Mouse (Mus musculus): ENCODE data around the gene Ttn. TPM values are rescaled to one million over a fixed set of nuclear protein-coding genes. Genes with fewer than 3 reads are reported as not detected.

Ttn gene
- polyA plus RNA-seq, 1 experiment from 2014 or later, result 0.22 TPM

DNA sequence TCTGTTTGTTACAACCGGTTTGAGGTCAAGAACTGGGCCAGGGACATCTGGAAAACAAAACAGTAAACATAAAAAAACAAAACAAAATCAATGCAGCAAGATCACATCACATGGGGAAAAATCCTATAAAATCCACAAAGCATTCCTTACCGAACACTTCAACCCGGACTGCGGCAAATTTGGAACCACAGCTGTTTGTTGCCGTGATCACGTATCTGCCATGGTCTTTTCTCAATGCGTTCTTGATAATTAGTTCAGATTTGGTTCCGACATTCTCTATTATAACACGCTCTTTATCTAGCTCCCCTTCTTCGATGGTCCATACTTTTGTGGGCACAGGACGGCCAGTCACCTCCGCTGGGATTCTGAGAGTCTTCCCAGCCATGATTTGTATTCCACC is 198.2 kb downstream of the Ttn start:
- ATAC-seq, result no peak
- Histone ChIP-seq H3K4me1 (replicated peaks; ENCODE audit: control insufficient read depth, insufficient read depth, low read length) (no peaks in the 10 kb centered on the region), H3K4me2 (ENCODE audit: low read length) (no peak overlapping the region), H3K4me3 (replicated peaks; ENCODE audit: low read length) (no peak overlapping the region), H3K9ac (replicated peaks; ENCODE audit: low read depth, low read length) (no peak overlapping the region), H3K27me3 (replicated peaks; ENCODE audit: control insufficient read depth, insufficient read depth, low read length) (no peaks in the 10 kb centered on the region), H3K27ac (ENCODE audit: low read length) (no peak overlapping the region), H3K9me3 (ENCODE audit: control insufficient read depth, low read length) (no peaks in the 10 kb centered on the region), H3K36me3 (ENCODE audit: control insufficient read depth, insufficient read depth) (no peaks in the 10 kb centered on the region)
- 96% methylated on average over 12 of the region's 12 CpGs for WGBS

DNA sequence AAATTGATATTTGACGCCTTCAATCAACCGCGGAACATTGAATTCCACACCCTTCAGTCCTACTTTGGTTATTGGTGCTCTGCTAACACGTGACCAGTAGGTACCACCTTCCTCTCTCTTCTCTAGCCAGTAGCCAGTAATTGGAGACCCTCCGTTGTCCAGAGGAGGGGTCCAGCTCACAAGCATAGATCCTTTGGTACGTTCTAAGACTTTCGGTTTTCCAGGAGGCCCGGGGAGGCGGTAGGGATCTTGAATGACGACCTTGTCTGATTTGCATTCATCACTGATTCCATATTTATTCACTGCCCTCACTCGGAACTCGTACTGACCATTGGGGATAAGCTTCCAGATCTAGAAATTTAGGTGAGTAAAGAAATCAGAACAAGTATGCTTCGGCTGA is 201.6 kb downstream of the Ttn start:
- no peaks in the 10 kb centered on the region for H3K36me3 ChIP-seq (ENCODE audit: control insufficient read depth, insufficient read depth)
- no peaks in the 10 kb centered on the region for H3K27me3 ChIP-seq (replicated peaks; ENCODE audit: control insufficient read depth, insufficient read depth, low read length)
- WGBS, result 92% methylated on average over 13 of the region's 13 CpGs
- no peak overlapping the region for H3K9ac ChIP-seq (replicated peaks; ENCODE audit: low read depth, low read length)
- no peak for ATAC-seq
- no peaks in the 10 kb centered on the region for H3K4me1 ChIP-seq (replicated peaks; ENCODE audit: control insufficient read depth, insufficient read depth, low read length)
- H3K27ac ChIP-seq (ENCODE audit: low read length), result no peak overlapping the region
- no peak overlapping the region for H3K4me2 ChIP-seq (ENCODE audit: low read length)
- no peaks in the 10 kb centered on the region for H3K9me3 ChIP-seq (ENCODE audit: control insufficient read depth, low read length)
- no peak overlapping the region for H3K4me3 ChIP-seq (replicated peaks; ENCODE audit: low read length)

DNA sequence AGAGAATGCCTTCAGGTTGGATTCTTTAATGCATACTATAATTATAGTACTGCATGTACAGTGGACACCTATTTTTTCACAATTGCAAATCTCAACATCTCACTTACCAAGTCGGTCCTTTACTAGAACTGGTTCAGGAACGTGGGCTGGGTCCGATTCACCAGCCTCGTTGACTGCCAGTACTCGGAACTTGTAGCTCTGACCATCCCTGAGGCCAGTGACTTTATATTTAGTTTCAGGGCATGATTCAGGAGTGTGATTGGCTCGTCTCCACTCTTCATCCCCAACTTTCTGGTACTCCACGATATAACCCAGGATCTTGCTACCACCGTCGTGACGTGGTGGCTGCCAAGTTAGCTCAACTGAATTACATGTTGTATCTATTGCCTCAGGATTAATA is 212.5 kb downstream of the Ttn start:
- Histone ChIP-seq H3K27ac (ENCODE audit: low read length) (no peak overlapping the region), H3K4me1 (replicated peaks; ENCODE audit: control insufficient read depth, insufficient read depth, low read length) (no peaks in the 10 kb centered on the region), H3K4me2 (ENCODE audit: low read length) (no peak overlapping the region), H3K27me3 (replicated peaks; ENCODE audit: control insufficient read depth, insufficient read depth, low read length) (no peaks in the 10 kb centered on the region), H3K9ac (replicated peaks; ENCODE audit: low read depth, low read length) (no peak overlapping the region), H3K4me3 (replicated peaks; ENCODE audit: low read length) (no peak overlapping the region), H3K9me3 (ENCODE audit: control insufficient read depth, low read length) (peaks cover 3% of the 10 kb centered on the region), H3K36me3 (ENCODE audit: control insufficient read depth, insufficient read depth) (no peaks in the 10 kb centered on the region)
- 94% methylated on average over 10 of the region's 10 CpGs for WGBS
- ATAC-seq, result no peak

DNA sequence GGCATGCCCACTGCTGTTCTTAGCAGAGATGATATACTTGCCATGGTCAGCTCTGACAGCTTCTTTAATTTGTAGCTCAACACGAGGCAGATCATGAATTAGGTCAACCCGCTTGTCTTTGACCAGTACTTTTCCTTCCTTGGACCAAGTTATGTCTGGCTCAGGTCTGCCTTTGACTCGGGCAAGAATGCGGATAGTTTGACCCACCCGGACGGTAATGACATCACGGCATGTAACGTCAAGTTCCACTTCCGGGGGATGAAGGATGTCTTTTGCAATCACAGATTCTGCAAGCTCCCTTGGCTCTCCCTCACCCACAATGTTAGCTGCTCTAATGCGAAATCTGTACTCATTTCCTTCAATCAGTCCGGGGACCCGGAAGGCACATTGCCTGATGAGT is 215.1 kb downstream of the Ttn start:
- ATAC-seq, result no peak
- Histone ChIP-seq H3K4me3 (replicated peaks; ENCODE audit: low read length) (no peak overlapping the region), H3K4me2 (ENCODE audit: low read length) (no peak overlapping the region), H3K9ac (replicated peaks; ENCODE audit: low read depth, low read length) (no peak overlapping the region), H3K4me1 (replicated peaks; ENCODE audit: control insufficient read depth, insufficient read depth, low read length) (no peaks in the 10 kb centered on the region), H3K27ac (ENCODE audit: low read length) (no peak overlapping the region), H3K9me3 (ENCODE audit: control insufficient read depth, low read length) (peaks cover 3% of the 10 kb centered on the region), H3K36me3 (ENCODE audit: control insufficient read depth, insufficient read depth) (no peaks in the 10 kb centered on the region), H3K27me3 (replicated peaks; ENCODE audit: control insufficient read depth, insufficient read depth, low read length) (no peaks in the 10 kb centered on the region)
- 95% methylated on average over 12 of the region's 12 CpGs for WGBS

DNA sequence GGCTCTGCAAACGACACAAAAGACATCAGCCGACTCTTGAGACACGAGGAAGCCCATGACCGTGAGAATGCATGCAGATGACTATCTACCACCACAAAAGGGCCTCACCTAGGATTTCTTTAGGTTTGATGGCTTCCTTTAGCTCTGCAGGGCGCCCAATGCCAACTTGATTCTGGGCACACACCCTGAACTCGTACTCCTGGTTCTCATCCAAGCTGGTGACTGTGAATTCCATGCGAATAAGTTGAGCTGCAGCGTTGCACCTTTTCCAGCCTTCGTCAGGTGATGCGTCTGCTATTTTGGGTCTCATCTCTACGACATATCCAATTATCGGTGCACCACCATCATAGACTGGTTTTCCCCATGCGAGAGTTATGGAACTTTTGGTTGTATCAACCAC is 217.8 kb downstream of the Ttn start:
- Histone ChIP-seq H3K4me2 (ENCODE audit: low read length) (no peak overlapping the region), H3K4me1 (replicated peaks; ENCODE audit: control insufficient read depth, insufficient read depth, low read length) (no peaks in the 10 kb centered on the region), H3K27ac (ENCODE audit: low read length) (no peak overlapping the region), H3K9me3 (ENCODE audit: control insufficient read depth, low read length) (peaks cover 5% of the 10 kb centered on the region), H3K36me3 (ENCODE audit: control insufficient read depth, insufficient read depth) (no peaks in the 10 kb centered on the region), H3K4me3 (replicated peaks; ENCODE audit: low read length) (no peak overlapping the region), H3K9ac (replicated peaks; ENCODE audit: low read depth, low read length) (no peak overlapping the region), H3K27me3 (replicated peaks; ENCODE audit: control insufficient read depth, insufficient read depth, low read length) (no peaks in the 10 kb centered on the region)
- no peak for ATAC-seq
- WGBS, result 93% methylated on average over 13 of the region's 13 CpGs

DNA sequence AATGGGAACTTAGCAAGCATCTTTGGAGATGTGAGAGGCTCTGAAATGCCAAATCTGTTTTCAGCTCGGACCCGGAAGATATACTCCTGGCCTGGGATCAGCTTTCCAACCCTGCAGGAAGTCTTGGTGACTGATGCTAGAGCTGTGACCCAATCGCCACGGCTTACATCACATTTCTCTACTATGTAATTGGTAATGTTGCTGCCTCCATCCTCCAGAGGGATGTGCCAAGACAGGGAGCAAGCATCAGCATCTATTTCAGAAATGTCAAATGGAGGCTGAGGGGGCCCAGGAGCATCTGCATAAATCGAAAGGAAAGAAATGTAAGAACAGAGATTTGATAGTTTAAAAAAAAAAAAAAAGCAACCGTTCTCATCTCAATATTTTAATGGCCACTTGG is 220.2 kb downstream of the Ttn start:
- Histone ChIP-seq H3K4me2 (ENCODE audit: low read length) (no peak overlapping the region), H3K4me1 (replicated peaks; ENCODE audit: control insufficient read depth, insufficient read depth, low read length) (no peaks in the 10 kb centered on the region), H3K9me3 (ENCODE audit: control insufficient read depth, low read length) (peaks cover 17% of the 10 kb centered on the region), H3K27me3 (replicated peaks; ENCODE audit: control insufficient read depth, insufficient read depth, low read length) (no peaks in the 10 kb centered on the region), H3K4me3 (replicated peaks; ENCODE audit: low read length) (no peak overlapping the region), H3K9ac (replicated peaks; ENCODE audit: low read depth, low read length) (no peak overlapping the region), H3K27ac (ENCODE audit: low read length) (no peak overlapping the region), H3K36me3 (ENCODE audit: control insufficient read depth, insufficient read depth) (no peaks in the 10 kb centered on the region)
- 95% methylated on average over 6 of the region's 6 CpGs for WGBS
- no peak for ATAC-seq

DNA sequence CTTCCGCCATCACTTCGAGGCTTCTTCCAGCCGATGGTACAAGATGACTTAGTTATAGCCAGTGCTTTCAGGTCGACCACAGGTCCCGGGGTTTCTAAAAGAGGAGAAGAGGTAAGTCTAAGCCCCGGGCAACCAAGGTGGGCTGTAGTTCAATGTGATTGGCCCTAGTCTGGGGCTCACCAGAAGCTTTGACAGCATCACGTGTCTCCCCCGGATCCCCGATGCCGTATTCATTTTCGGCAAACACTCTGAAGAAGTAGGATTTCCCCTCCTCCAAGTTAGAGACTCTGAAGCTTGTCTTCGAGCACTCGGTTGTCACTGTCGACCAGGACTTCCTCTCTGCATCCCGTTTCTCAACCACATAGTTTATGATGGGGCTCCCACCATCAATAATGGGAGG is 225.9 kb downstream of the Ttn start:
- Histone ChIP-seq H3K4me3 (replicated peaks; ENCODE audit: low read length) (no peak overlapping the region), H3K36me3 (ENCODE audit: control insufficient read depth, insufficient read depth) (no peaks in the 10 kb centered on the region), H3K27me3 (replicated peaks; ENCODE audit: control insufficient read depth, insufficient read depth, low read length) (no peaks in the 10 kb centered on the region), H3K27ac (ENCODE audit: low read length) (no peak overlapping the region), H3K9ac (replicated peaks; ENCODE audit: low read depth, low read length) (no peak overlapping the region), H3K4me1 (replicated peaks; ENCODE audit: control insufficient read depth, insufficient read depth, low read length) (no peaks in the 10 kb centered on the region), H3K9me3 (ENCODE audit: control insufficient read depth, low read length) (peaks cover 16% of the 10 kb centered on the region), H3K4me2 (ENCODE audit: low read length) (no peak overlapping the region)
- 97% methylated on average over 15 of the region's 15 CpGs for WGBS
- no peak for ATAC-seq

DNA sequence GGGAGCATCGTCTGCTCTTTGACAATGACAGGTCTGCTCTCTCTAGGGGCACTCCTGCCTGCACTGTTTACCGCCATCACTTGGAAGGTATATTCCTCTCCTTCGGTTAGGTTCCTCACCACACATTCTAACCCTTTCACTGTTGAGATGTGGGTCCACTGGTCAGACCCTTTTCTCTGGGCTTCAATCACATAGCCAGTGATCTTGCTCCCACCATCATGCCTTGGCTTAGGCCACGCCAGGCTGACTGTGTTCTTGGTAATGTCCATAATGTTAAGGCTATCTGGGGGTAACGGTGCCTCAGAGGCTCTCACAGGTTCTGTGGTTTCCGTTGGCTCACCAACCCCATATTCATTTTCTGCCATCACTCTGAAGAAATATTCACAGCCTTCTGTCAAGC is 230.4 kb downstream of the Ttn start:
- no peak overlapping the region for H3K9ac ChIP-seq (replicated peaks; ENCODE audit: low read depth, low read length)
- no peak overlapping the region for H3K27ac ChIP-seq (ENCODE audit: low read length)
- H3K9me3 ChIP-seq (ENCODE audit: control insufficient read depth, low read length), result peaks cover 4% of the 10 kb centered on the region; the same call in 1 of the 2 replicates
- no peak overlapping the region for H3K4me3 ChIP-seq (replicated peaks; ENCODE audit: low read length)
- H3K27me3 ChIP-seq (replicated peaks; ENCODE audit: control insufficient read depth, insufficient read depth, low read length), result no peaks in the 10 kb centered on the region
- H3K4me2 ChIP-seq (ENCODE audit: low read length), result no peak overlapping the region
- H3K4me1 ChIP-seq (replicated peaks; ENCODE audit: control insufficient read depth, insufficient read depth, low read length), result no peaks in the 10 kb centered on the region
- H3K36me3 ChIP-seq (ENCODE audit: control insufficient read depth, insufficient read depth), result no peaks in the 10 kb centered on the region
- 96% methylated on average over 6 of the region's 6 CpGs for WGBS
- ATAC-seq, result no peak

DNA sequence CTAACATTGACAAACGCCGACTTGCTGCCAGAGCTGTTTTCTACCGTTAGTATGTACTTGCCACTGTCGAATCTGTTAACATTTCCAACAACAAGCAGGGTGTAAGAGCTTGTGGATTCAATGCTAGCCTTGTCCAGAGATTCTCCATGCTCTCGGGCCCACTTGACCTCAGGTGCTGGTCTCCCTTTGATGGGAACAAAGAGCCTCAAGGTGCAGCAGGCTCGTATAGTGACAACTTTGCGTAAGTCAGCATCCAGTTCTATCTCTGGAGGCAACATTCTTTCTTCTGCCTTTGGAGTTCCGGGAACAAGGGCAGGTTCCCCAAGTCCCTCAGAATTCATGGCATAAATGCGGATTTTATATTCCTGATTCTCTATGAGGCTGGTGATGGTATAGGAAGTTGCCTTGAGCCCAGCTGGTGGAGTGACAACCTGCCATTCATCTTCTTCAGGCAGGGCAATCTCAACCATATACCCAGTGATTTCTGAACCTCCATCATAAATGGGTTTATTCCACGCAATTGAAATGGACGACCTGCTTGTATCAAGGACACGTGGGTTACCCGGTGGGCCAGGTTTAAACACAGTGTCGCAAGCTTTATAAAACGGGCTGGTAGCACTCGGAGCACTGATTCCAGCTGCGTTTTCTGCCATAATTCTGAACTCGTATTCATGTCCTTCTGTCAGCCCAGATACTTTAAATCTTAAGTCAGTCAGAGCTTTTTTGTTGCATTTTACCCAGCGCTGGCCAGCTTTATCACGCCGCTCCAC is 232.8 kb downstream of the Ttn start:
- H3K36me3 ChIP-seq (ENCODE audit: control insufficient read depth, insufficient read depth), result no peaks in the 10 kb centered on the region
- 94% methylated on average over 21 of the region's 21 CpGs for WGBS
- peaks cover 15% of the 10 kb centered on the region for H3K9me3 ChIP-seq (ENCODE audit: control insufficient read depth, low read length)
- no peaks in the 10 kb centered on the region for H3K4me1 ChIP-seq (replicated peaks; ENCODE audit: control insufficient read depth, insufficient read depth, low read length)
- H3K27ac ChIP-seq (ENCODE audit: low read length), result no peak overlapping the region
- H3K27me3 ChIP-seq (replicated peaks; ENCODE audit: control insufficient read depth, insufficient read depth, low read length), result no peaks in the 10 kb centered on the region
- no peak overlapping the region for H3K4me2 ChIP-seq (ENCODE audit: low read length)
- no peak overlapping the region for H3K9ac ChIP-seq (replicated peaks; ENCODE audit: low read depth, low read length)
- no peak for ATAC-seq
- no peak overlapping the region for H3K4me3 ChIP-seq (replicated peaks; ENCODE audit: low read length)

DNA sequence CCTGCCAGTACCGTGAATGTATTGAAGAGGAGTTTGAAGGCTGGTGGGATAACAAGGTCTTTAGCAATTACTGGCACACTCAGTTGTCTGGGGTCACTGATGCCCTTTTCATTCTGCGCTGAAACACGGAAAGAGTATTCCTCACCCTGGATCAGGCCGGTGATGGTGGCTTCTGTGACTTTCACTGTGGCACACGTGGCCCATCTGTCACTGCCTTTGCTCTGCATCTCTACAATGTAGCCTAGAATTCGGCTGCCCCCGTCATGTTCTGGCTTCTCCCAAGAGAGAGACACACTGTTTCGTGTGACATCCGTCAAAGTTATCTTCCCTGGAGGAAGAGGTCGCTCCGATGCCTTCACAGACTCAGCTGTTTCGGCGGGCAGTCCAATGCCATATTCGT is 233.7 kb downstream of the Ttn start:
- H3K36me3 ChIP-seq (ENCODE audit: control insufficient read depth, insufficient read depth), result no peaks in the 10 kb centered on the region
- H3K4me3 ChIP-seq (replicated peaks; ENCODE audit: low read length), result no peak overlapping the region
- no peak for ATAC-seq
- H3K4me2 ChIP-seq (ENCODE audit: low read length), result no peak overlapping the region
- H3K9ac ChIP-seq (replicated peaks; ENCODE audit: low read depth, low read length), result no peak overlapping the region
- no peaks in the 10 kb centered on the region for H3K4me1 ChIP-seq (replicated peaks; ENCODE audit: control insufficient read depth, insufficient read depth, low read length)
- H3K9me3 ChIP-seq (ENCODE audit: control insufficient read depth, low read length), result peaks cover 19% of the 10 kb centered on the region
- no peak overlapping the region for H3K27ac ChIP-seq (ENCODE audit: low read length)
- WGBS, result 96% methylated on average over 14 of the region's 14 CpGs
- H3K27me3 ChIP-seq (replicated peaks; ENCODE audit: control insufficient read depth, insufficient read depth, low read length), result no peaks in the 10 kb centered on the region
